Mouse (Mus musculus): ENCODE results near the gene Ncaph2.

- TF ChIP-seq POLR2A (IDR thresholded peaks at IDR 0.05; ENCODE audit: borderline replicate concordance, low read depth, low read length) (no peak), CTCF (IDR thresholded peaks at IDR 0.05; ENCODE audit: low read depth, low read length) (no peak)
Observed at GRCm38 (mm10) chr15:89374801-89375534, 19.4 kb downstream of the Ncaph2 start.

Measured in bone marrow macrophage, adult 2 months (primary cell).